Mouse (Mus musculus) left cerebral cortex, adult 8-10 months (tissue): ENCODE data around the gene Gm49425. TPM values are rescaled to one million over a fixed set of nuclear protein-coding genes. Genes with fewer than 3 reads are reported as not detected.

ENCODE experiments used
- DNase-seq, 2 experiments: peaks; one replicate each; pipeline ENCODE4 v3.0.0; 2022; ENCODE audit warnings: low spot score in 2 of 2
- microRNA-seq, 2 experiments: library from miRNA; unstranded; fragments of <30 nt; microRNA quantifications; one replicate each; pipeline ENCODE4 v1.2.0; 2022
- total RNA-seq, 4 experiments: library from RNA; stranded (reverse); gene quantifications; 2 replicates each; pipeline ENCODE4 v1.2.4; 2022

Gm49425 gene
- total RNA-seq, 4 experiments from 2014 or later: not detected

GRCm38 (mm10) chr15:101492718-101493117 lies 24.3 kb downstream of the Gm49425 start:
- DNase-seq: no peak

- DNase-seq: no peak
Observed at GRCm38 (mm10) chr15:101491431-101491830, 25.6 kb downstream of the Gm49425 start, which contains the start of gene Krt83. Krt83 (minus strand) TSS chr15:101491512.

GRCm38 (mm10) chr15:101485911-101486635 lies 31.0 kb downstream of the Gm49425 start:
- DNase-seq: peak in 1 of 2 experiments; percentile 23

GRCm38 (mm10) chr15:101484939-101485338 lies 32.1 kb downstream of the Gm49425 start:
- no peak for DNase-seq

DNA sequence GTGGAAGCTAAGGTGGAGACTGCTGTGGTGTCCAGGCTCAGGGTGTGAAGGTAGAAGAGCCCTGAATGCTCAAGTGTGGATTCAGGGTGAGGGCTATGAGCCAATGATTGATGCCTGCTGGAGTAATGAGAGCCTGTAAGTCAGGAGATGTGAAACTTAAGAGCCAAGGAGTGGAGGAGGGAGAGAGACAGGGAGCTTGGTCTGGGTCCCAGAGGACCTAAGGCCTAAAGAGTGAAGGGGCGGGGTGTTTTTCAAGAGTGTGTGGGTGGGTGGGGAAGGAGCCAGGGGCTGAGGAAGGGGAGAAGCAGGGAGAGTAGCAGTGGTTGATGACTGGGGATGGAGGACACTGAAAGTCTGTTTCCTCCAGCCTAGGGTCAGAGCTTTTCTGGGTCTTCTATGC lies 33.4 kb downstream of the Gm49425 start:
- no peak for DNase-seq

DNA sequence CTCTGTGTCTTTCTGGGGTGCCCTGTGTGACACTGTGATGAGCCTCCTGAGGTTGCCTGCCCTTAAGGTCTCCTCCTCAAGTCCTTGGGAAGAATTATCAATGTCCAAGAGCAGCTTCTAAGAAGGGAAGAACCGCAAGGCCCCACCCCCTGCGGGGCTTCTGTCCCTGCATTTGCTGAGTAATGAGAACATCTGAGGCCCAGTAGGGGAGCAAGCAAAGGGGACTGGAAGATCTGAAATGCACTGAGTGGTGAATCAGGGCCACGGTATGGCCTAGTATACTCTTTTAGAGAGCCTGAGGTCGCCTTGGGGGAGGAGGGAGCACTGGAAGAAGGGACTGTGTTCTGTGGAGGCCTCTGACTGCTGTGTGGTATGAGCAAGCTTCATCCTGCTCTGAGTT lies 35.0 kb downstream of the Gm49425 start:
- DNase-seq: no peak

GRCm38 (mm10) chr15:101479666-101480060 lies 37.4 kb downstream of the Gm49425 start:
- DNase-seq: no peak

DNA sequence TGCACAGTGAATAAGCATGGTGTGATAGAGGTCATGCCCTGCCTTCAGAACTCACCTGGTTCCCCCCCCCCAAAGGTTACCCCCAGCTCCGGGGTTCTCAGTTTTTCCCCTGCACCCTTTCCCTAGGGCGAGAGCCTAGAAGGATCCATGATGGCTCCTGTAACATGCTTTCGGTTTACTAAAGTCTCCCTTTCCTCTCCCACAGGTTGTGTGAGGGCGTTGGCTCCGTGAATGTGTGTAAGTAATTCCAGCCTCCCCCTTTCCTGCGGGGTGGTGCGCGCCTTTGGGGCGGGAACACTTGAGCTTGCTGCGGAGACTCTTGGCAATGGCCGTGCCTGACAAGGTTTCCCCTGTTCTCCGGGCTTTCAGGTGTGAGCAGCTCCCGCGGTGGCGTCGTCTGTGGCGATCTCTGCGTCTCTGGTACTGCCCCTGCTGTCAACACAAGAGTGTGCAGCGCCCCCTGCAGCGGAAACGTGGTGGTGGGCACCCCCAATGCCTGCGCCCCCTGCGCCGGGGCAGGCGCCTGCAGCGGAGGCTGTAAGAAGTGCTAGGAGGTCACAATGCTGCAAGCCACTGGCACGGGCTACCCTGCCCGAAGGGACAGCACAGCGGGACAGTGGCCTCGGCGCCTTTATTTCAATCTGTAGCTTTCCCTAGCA lies 37.9 kb downstream of the Gm49425 start:
- DNase-seq: peak; percentile 25

DNA sequence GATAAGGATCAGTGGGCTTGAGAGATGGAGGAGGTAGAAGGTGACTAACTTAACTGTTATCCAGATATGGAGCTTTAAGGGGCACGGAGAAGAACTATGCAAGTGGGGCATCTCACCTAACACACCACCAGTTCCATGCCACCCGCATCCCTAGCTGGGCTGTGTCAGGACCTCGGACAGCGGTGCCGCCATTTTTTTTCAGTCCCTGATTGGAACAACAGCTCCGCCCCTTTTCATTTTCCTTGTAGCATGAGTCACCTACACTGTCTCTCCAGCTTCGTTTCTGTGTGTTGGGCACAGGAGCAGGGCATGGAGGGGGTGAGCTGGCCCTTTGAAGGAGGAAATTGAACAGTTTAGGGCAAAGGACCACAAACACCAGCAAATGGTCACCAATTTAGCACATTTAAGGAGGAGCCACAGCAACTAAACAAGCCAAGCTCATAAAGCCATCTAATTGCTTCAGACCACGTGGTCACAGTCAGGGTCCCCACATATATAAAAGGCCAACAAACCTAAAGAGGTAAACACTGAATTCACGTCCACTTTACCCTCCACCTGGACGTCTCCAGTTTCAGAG lies 44.0 kb downstream of the Gm49425 start, which contains the start of gene Krt86:
Krt86 (plus strand) TSS at position 527 of the 577 bp plus-strand sequence.
- DNase-seq: no peak

DNA sequence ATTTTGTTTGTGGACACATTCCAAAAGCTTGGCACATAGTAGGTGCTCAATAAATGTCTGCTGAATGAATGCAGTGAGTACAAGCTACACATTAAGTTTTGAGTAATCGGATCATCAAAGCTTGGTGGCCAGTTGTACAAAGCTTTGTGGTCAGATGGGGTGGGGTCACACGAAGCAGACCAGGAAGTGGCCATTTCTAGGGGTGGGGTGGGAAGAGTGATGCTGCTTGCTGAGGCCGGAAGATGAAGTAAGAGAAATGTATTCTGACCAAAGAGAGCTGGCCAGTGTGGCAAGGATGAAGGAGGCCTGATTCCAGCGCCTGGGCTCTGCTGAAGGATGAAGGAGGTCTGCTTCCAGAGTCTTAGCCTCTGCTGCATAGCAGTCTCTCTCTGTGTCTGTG lies 48.0 kb downstream of the Gm49425 start:
- no peak for DNase-seq

Small RNAs within 50 kb of the gene (microRNA-seq; reads per million reads assigned to microRNA genes)
- 0 reads per million in 2 experiments for gene Gm44393

Other genes starting within 250 kb of the Gm49425 start
- 10 to 100 TPM; 35.9 to 39.3 (median 37.6) TPM for gene Atg101, start 233.0 kb downstream of the Gm49425 start, total RNA-seq
- under 1 TPM in 3 of 4 experiments, not detected in 1; 0.18 to 0.91 (median 0.84) TPM for gene 6030408B16Rik, start 224.0 kb downstream of the Gm49425 start, total RNA-seq
- 1 to 10 TPM; 3.4 to 5.1 (median 4.2) TPM for gene Krt80, start 147.1 kb downstream of the Gm49425 start, total RNA-seq
- gene Krt7, start 106.2 kb downstream of the Gm49425 start, total RNA-seq: under 1 TPM in 3 of 4 experiments, not detected in 1; 0.15 to 0.65 (median 0.19) TPM
- gene Krt87, start 78.5 kb downstream of the Gm49425 start, total RNA-seq: under 1 TPM in 1 of 4 experiments, not detected in 3; 0.21 TPM
- not detected for gene Krt88, start 69.5 kb downstream of the Gm49425 start, total RNA-seq
- gene Krt81, start 53.5 kb downstream of the Gm49425 start, total RNA-seq: not detected
- not detected for gene Krt86, start 43.8 kb downstream of the Gm49425 start, total RNA-seq
- gene Krt83, start 25.7 kb downstream of the Gm49425 start, total RNA-seq: not detected
- not detected for gene Krt84, start 15.6 kb upstream of the Gm49425 start, total RNA-seq
- gene Krt82, start 33.4 kb upstream of the Gm49425 start, total RNA-seq: not detected
- not detected for gene Krt90, start 45.7 kb upstream of the Gm49425 start, total RNA-seq
- not detected for gene Krt75, start 56.6 kb upstream of the Gm49425 start, total RNA-seq
- gene Gm5414, start 110.9 kb upstream of the Gm49425 start, total RNA-seq: not detected
- gene Gm5478, start 130.1 kb upstream of the Gm49425 start, total RNA-seq: not detected
- not detected for gene Krt6b, start 163.0 kb upstream of the Gm49425 start, total RNA-seq
- not detected for gene Krt6a, start 177.0 kb upstream of the Gm49425 start, total RNA-seq
- not detected for gene Krt5, start 195.6 kb upstream of the Gm49425 start, total RNA-seq
- gene Krt71, start 225.8 kb upstream of the Gm49425 start, total RNA-seq: not detected